Mouse (Mus musculus) midbrain, embryonic 15.5 days (tissue): ENCODE data around the gene Cacna2d3. TPM values are rescaled to one million over a fixed set of nuclear protein-coding genes. Genes with fewer than 3 reads are reported as not detected.

Experiments
- ATAC-seq: fragments of 200-750 bp; cut with Nextera tagmentation; replicated peaks from 2 replicates; pipeline ENCODE4 v1.8.0; 2017; ENCODE audit warnings: moderate TSS enrichment
- H3K27ac ChIP-seq: fragments of 300-500 bp; sonication (generic); 2 replicates; pipeline ENCODE4 v1.5.1; 2015; ENCODE audit warnings: mild to moderate bottlenecking, inconsistent platforms
- H3K27me3 ChIP-seq: fragments of 300-500 bp; sonication (generic); replicated peaks from 2 replicates; pipeline ENCODE4 v1.6.1; 2015; ENCODE audit warnings: inconsistent platforms
- H3K36me3 ChIP-seq: fragments of 300-500 bp; sonication (generic); replicated peaks from 2 replicates; pipeline ENCODE4 v1.6.1; 2015; ENCODE audit warnings: inconsistent platforms
- H3K4me1 ChIP-seq: fragments of 300-500 bp; sonication (generic); 2 replicates; pipeline ENCODE4 v1.6.1; 2015; ENCODE audit warnings: inconsistent platforms
- H3K4me2 ChIP-seq: fragments of 300-500 bp; sonication (generic); 2 replicates; pipeline ENCODE4 v1.6.1; 2015; ENCODE audit warnings: inconsistent platforms, mild to moderate bottlenecking, moderate library complexity
- H3K4me3 ChIP-seq: fragments of 300-500 bp; sonication (generic); 2 replicates; pipeline ENCODE4 v1.5.1; 2015; ENCODE audit warnings: mild to moderate bottlenecking, inconsistent platforms
- H3K9ac ChIP-seq: fragments of 300-500 bp; sonication (generic); 2 replicates; pipeline ENCODE4 v1.6.1; 2015; ENCODE audit warnings: mild to moderate bottlenecking, inconsistent platforms
- H3K9me3 ChIP-seq: fragments of 300-500 bp; sonication (generic); 2 replicates; pipeline ENCODE4 v1.6.1; 2016; ENCODE audit warnings: inconsistent platforms
- WGBS: fragments of 180-500 bp; shearing (Covaris S2); methylation state at CpG from one replicate; pipeline ENCODE4 v1.1.7; 2015; ENCODE audit warnings: mixed read lengths; 5-methylcytosine and 5-hydroxymethylcytosine counted together
- polyA plus RNA-seq: library from polyadenylated mRNA; unstranded; fragments of >200 nt; fragmentation: Nextera tagmentation; extraction: Ambion mirVana; gene quantifications from 2 replicates; pipeline ENCODE4 v1.2.1, GENCODE M21; 2015

Cacna2d3 gene
- polyA plus RNA-seq, 1 experiment from 2014 or later, result 41.9 TPM

- Histone ChIP-seq H3K4me2 (no peak overlapping the region), H3K4me1 (0 out of 2 replicates have a peak, but pooled peaks cover 3% of the 10 kb centered on the region), H3K9me3 (no peaks in the 10 kb centered on the region), H3K36me3 (no peaks in the 10 kb centered on the region), H3K27ac (no peak overlapping the region), H3K9ac (no peak overlapping the region), H3K4me3 (no peak overlapping the region), H3K27me3 (no peaks in the 10 kb centered on the region)
- WGBS, result 80% methylated on average over 5 of the region's 5 CpGs
- no peak for ATAC-seq
These were observed 109.2 kb downstream of the Cacna2d3 start for GRCm38 (mm10) chr14:29612436-29612835.

- ATAC-seq, result no peak
- 57% methylated on average over 6 of the region's 6 CpGs for WGBS
These were observed 112.9 kb downstream of the Cacna2d3 start for GRCm38 (mm10) chr14:29608761-29609160.

GRCm38 (mm10) chr14:29599428-29599827 is 122.2 kb downstream of the Cacna2d3 start:
- Histone ChIP-seq H3K4me3 (no peak overlapping the region), H3K36me3 (no peaks in the 10 kb centered on the region)
- WGBS, result 39% methylated on average over 8 of the region's 8 CpGs

More at GRCm38 (mm10) chr14:29608761-29609160, 112.9 kb downstream of the Cacna2d3 start:
- Histone ChIP-seq H3K4me2 (no peak overlapping the region), H3K9me3 (no peaks in the 10 kb centered on the region), H3K36me3 (no peaks in the 10 kb centered on the region), H3K27me3 (no peaks in the 10 kb centered on the region), H3K4me1 (0 out of 2 replicates have a peak, but pooled peaks cover 3% of the 10 kb centered on the region), H3K27ac (no peak overlapping the region), H3K4me3 (no peak overlapping the region), H3K9ac (no peak overlapping the region)

GRCm38 (mm10) chr14:29592896-29593295 is 128.8 kb downstream of the Cacna2d3 start:
- H3K27me3 ChIP-seq, result no peaks in the 10 kb centered on the region
- no peak overlapping the region for H3K27ac ChIP-seq
- 87% methylated on average over 4 of the region's 4 CpGs for WGBS
- no peak overlapping the region for H3K4me2 ChIP-seq
- H3K4me3 ChIP-seq, result no peak overlapping the region
- no peak overlapping the region for H3K9ac ChIP-seq
- H3K4me1 ChIP-seq, result no peaks in the 10 kb centered on the region
- no peaks in the 10 kb centered on the region for H3K36me3 ChIP-seq
- no peak for ATAC-seq
- H3K9me3 ChIP-seq, result 0 out of 2 replicates have a peak, but pooled peaks cover 3% of the 10 kb centered on the region

More at GRCm38 (mm10) chr14:29599428-29599827, 122.2 kb downstream of the Cacna2d3 start:
- Histone ChIP-seq H3K4me2 (no peak overlapping the region), H3K27me3 (no peaks in the 10 kb centered on the region), H3K4me1 (no peaks in the 10 kb centered on the region), H3K9me3 (0 out of 2 replicates have a peak, but pooled peaks cover 3% of the 10 kb centered on the region), H3K9ac (no peak overlapping the region), H3K27ac (no peak overlapping the region)
- no peak for ATAC-seq

- Histone ChIP-seq H3K9ac (no peak overlapping the region), H3K9me3 (no peaks in the 10 kb centered on the region), H3K27ac (no peak overlapping the region), H3K4me1 (no peaks in the 10 kb centered on the region), H3K4me3 (no peak overlapping the region), H3K36me3 (no peaks in the 10 kb centered on the region), H3K27me3 (no peaks in the 10 kb centered on the region), H3K4me2 (no peak overlapping the region)
- WGBS, result 87% methylated on average over 9 of the region's 9 CpGs
- ATAC-seq, result no peak
These were observed 132.0 kb downstream of the Cacna2d3 start for GRCm38 (mm10) chr14:29589628-29590027.

- ATAC-seq, result no peak
- Histone ChIP-seq H3K4me1 (no peaks in the 10 kb centered on the region), H3K4me2 (no peak overlapping the region), H3K27me3 (no peaks in the 10 kb centered on the region), H3K9me3 (no peaks in the 10 kb centered on the region), H3K27ac (no peak overlapping the region), H3K36me3 (no peaks in the 10 kb centered on the region), H3K4me3 (no peak overlapping the region), H3K9ac (no peak overlapping the region)
- WGBS, result 85% methylated on average over 2 of the region's 2 CpGs
These were observed 139.7 kb downstream of the Cacna2d3 start for GRCm38 (mm10) chr14:29581961-29582360.

- H3K27ac ChIP-seq, result no peak overlapping the region
- no peaks in the 10 kb centered on the region for H3K4me1 ChIP-seq
- WGBS, result 74% methylated on average over 1 of the region's 1 CpGs
- no peaks in the 10 kb centered on the region for H3K9me3 ChIP-seq
- H3K27me3 ChIP-seq, result no peaks in the 10 kb centered on the region
- no peaks in the 10 kb centered on the region for H3K36me3 ChIP-seq
- no peak overlapping the region for H3K4me2 ChIP-seq
- no peak overlapping the region for H3K9ac ChIP-seq
- ATAC-seq, result no peak
- H3K4me3 ChIP-seq, result no peak overlapping the region
These were observed 143.9 kb downstream of the Cacna2d3 start for GRCm38 (mm10) chr14:29577786-29578185.

- Histone ChIP-seq H3K9ac (no peak overlapping the region), H3K36me3 (no peaks in the 10 kb centered on the region), H3K27me3 (no peaks in the 10 kb centered on the region), H3K4me3 (no peak overlapping the region), H3K9me3 (no peaks in the 10 kb centered on the region), H3K4me1 (no peaks in the 10 kb centered on the region), H3K4me2 (no peak overlapping the region), H3K27ac (no peak overlapping the region)
- ATAC-seq, result no peak
- 52% methylated on average over 5 of the region's 5 CpGs for WGBS
These were observed 146.1 kb downstream of the Cacna2d3 start for GRCm38 (mm10) chr14:29575551-29575950.

GRCm38 (mm10) chr14:29562704-29563103 is 159.0 kb downstream of the Cacna2d3 start:
- no peak overlapping the region for H3K4me3 ChIP-seq
- no peak overlapping the region for H3K4me2 ChIP-seq
- no peak overlapping the region for H3K27ac ChIP-seq
- 47% methylated on average over 6 of the region's 6 CpGs for WGBS
- no peak for ATAC-seq
- no peak overlapping the region for H3K9ac ChIP-seq
- H3K36me3 ChIP-seq, result no peaks in the 10 kb centered on the region
- no peaks in the 10 kb centered on the region for H3K27me3 ChIP-seq
- no peaks in the 10 kb centered on the region for H3K9me3 ChIP-seq
- H3K4me1 ChIP-seq, result peaks cover 15% of the 10 kb centered on the region

GRCm38 (mm10) chr14:29561122-29561834 is 160.4 kb downstream of the Cacna2d3 start:
- no peaks in the 10 kb centered on the region for H3K9me3 ChIP-seq
- 0 out of 2 replicates have a peak, but pooled peaks cover 2% of the 10 kb centered on the region for H3K4me1 ChIP-seq
- no peaks in the 10 kb centered on the region for H3K27me3 ChIP-seq
- H3K4me3 ChIP-seq, result no peak overlapping the region
- no peak overlapping the region for H3K4me2 ChIP-seq
- no peak overlapping the region for H3K9ac ChIP-seq
- no peak for ATAC-seq
- WGBS, result 71% methylated on average over 11 of the region's 11 CpGs
- H3K27ac ChIP-seq, result no peak overlapping the region
- H3K36me3 ChIP-seq, result no peaks in the 10 kb centered on the region

- Histone ChIP-seq H3K27ac (no peak overlapping the region), H3K9ac (no peak overlapping the region), H3K4me1 (0 out of 2 replicates have a peak, but pooled peaks cover 2% of the 10 kb centered on the region), H3K4me3 (no peak overlapping the region), H3K27me3 (no peaks in the 10 kb centered on the region), H3K9me3 (no peaks in the 10 kb centered on the region), H3K4me2 (no peak overlapping the region), H3K36me3 (no peaks in the 10 kb centered on the region)
- ATAC-seq, result no peak
- 70% methylated on average over 8 of the region's 8 CpGs for WGBS
These were observed 163.2 kb downstream of the Cacna2d3 start for GRCm38 (mm10) chr14:29558440-29558839.

GRCm38 (mm10) chr14:29556152-29556551 is 165.5 kb downstream of the Cacna2d3 start:
- no peak for ATAC-seq
- no peaks in the 10 kb centered on the region for H3K27me3 ChIP-seq
- no peak overlapping the region for H3K27ac ChIP-seq
- WGBS, result 91% methylated on average over 3 of the region's 3 CpGs
- H3K36me3 ChIP-seq, result no peaks in the 10 kb centered on the region
- H3K9me3 ChIP-seq, result no peaks in the 10 kb centered on the region
- H3K4me2 ChIP-seq, result no peak overlapping the region
- no peak overlapping the region for H3K4me3 ChIP-seq
- H3K4me1 ChIP-seq, result 0 out of 2 replicates have a peak, but pooled peaks cover 3% of the 10 kb centered on the region
- H3K9ac ChIP-seq, result no peak overlapping the region

- Histone ChIP-seq H3K4me2 (no peak overlapping the region), H3K27me3 (no peaks in the 10 kb centered on the region), H3K4me3 (no peak overlapping the region), H3K4me1 (0 out of 2 replicates have a peak, but pooled peaks cover 3% of the 10 kb centered on the region), H3K27ac (no peak overlapping the region), H3K9ac (no peak overlapping the region), H3K36me3 (no peaks in the 10 kb centered on the region), H3K9me3 (no peaks in the 10 kb centered on the region)
- no peak for ATAC-seq
- WGBS, result 64% methylated on average over 5 of the region's 5 CpGs
These were observed 169.2 kb downstream of the Cacna2d3 start for GRCm38 (mm10) chr14:29552471-29552870.
